Comparison of ENCODE assay signal across 8 mouse cellular contexts in genomic region chr8:12756391-12757157, GRCm38 (mm10). TPM values are rescaled to one million over a fixed set of nuclear protein-coding genes. Genes with fewer than 3 reads are reported as not detected.
DNase-seq lines count a peak whose midpoint lies in the region; ATAC-seq and TF ChIP-seq lines count a peak whose summit lies in the region.

Atp11a (plus strand) TSS chr8:12757014.

- intact Hi-C loops in heart, postnatal 10 days (cut with DNase I): loop anchor here (2.0 kb wide), 1 partner anchor 54 kb away; no protein-coding TSS in a partner anchor

- H3K9ac ChIP-seq in forebrain, embryonic 14.5 days (ENCODE audit: low read length): peak within 1 kb of the TSS; percentile 91
- H3K9ac ChIP-seq in liver, embryonic 16.5 days (ENCODE audit: low read depth, low read length): peak within 1 kb of the TSS; percentile 59
- H3K9ac ChIP-seq in neural tube, embryonic 12.5 days: peak within 1 kb of the TSS; percentile 83

- peaks cover 45% of the 10 kb centered on the region for H3K27me3 ChIP-seq in E14TG2a.4 (ENCODE audit: insufficient read depth, low read length)
- H3K27me3 ChIP-seq in forebrain, embryonic 14.5 days (replicated peaks; ENCODE audit: control insufficient read depth, insufficient read depth, low read length): no peaks in the 10 kb centered on the region
- peaks cover 27% of the 10 kb centered on the region for H3K27me3 ChIP-seq in liver, embryonic 16.5 days (ENCODE audit: control insufficient read depth, insufficient read depth, low read depth, low read length)
- no peaks in the 10 kb centered on the region; the same call in 1 of the 2 replicates for H3K27me3 ChIP-seq in neural tube, embryonic 12.5 days (replicated peaks)

- H3K4me1 ChIP-seq in E14TG2a.4 (replicated peaks; ENCODE audit: low read depth, low read length): peaks cover 46% of the 10 kb centered on the region
- peaks cover 3% of the 10 kb centered on the region for H3K4me1 ChIP-seq in forebrain, embryonic 14.5 days (ENCODE audit: control insufficient read depth, insufficient read depth, low read length)
- H3K4me1 ChIP-seq in liver, embryonic 16.5 days (ENCODE audit: control insufficient read depth, low read depth, low read length): no peaks in the 10 kb centered on the region; the same call in none of the 2 replicates
- peaks cover 9% of the 10 kb centered on the region for H3K4me1 ChIP-seq in neural tube, embryonic 12.5 days

- peaks cover 7% of the 10 kb centered on the region; the same call in 1 of the 2 replicates for H3K36me3 ChIP-seq in E14TG2a.4 (ENCODE audit: insufficient read depth, low read length)
- no peaks in the 10 kb centered on the region for H3K36me3 ChIP-seq in forebrain, embryonic 14.5 days (ENCODE audit: control insufficient read depth, insufficient read depth, low read length)
- no peaks in the 10 kb centered on the region for H3K36me3 ChIP-seq in liver, embryonic 16.5 days (ENCODE audit: control insufficient read depth, insufficient read depth)
- H3K36me3 ChIP-seq in neural tube, embryonic 12.5 days: no peaks in the 10 kb centered on the region

- peak within 1 kb of the TSS; percentile 70; the same call in 1 of the 2 replicates for H3K27ac ChIP-seq in forebrain, embryonic 14.5 days (ENCODE audit: low read depth, low read length)
- no peak within 1 kb of the TSS for H3K27ac ChIP-seq in liver, embryonic 16.5 days (ENCODE audit: low read length)
- no peak within 1 kb of the TSS for H3K27ac ChIP-seq in neural tube, embryonic 12.5 days

- no peaks in the 10 kb centered on the region for H3K9me3 ChIP-seq in E14TG2a.4 (ENCODE audit: low read length)
- no peaks in the 10 kb centered on the region for H3K9me3 ChIP-seq in forebrain, embryonic 14.5 days (replicated peaks; ENCODE audit: control insufficient read depth, low read length)
- no peaks in the 10 kb centered on the region for H3K9me3 ChIP-seq in liver, embryonic 16.5 days (replicated peaks; ENCODE audit: control insufficient read depth, low read length)
- no peaks in the 10 kb centered on the region for H3K9me3 ChIP-seq in neural tube, embryonic 12.5 days

- WGBS in forebrain, embryonic 14.5 days: 2% methylated on average over 27 of the region's 62 CpGs
- WGBS in liver, embryonic 16.5 days (ENCODE audit: insufficient replicate concordance): 2% methylated on average over 48 of the region's 62 CpGs
- WGBS in neural tube, embryonic 12.5 days: 2% methylated on average over 56 of the region's 62 CpGs

- H3K4me2 ChIP-seq in forebrain, embryonic 14.5 days (ENCODE audit: low read length): peak within 1 kb of the TSS; percentile 80
- H3K4me2 ChIP-seq in liver, embryonic 16.5 days (ENCODE audit: low read depth, low read length): peak within 1 kb of the TSS; percentile 62
- peak within 1 kb of the TSS; percentile 90 for H3K4me2 ChIP-seq in neural tube, embryonic 12.5 days (replicated peaks)

- H3K4me3 ChIP-seq in E14TG2a.4 (replicated peaks; ENCODE audit: low read length): peak within 1 kb of the TSS; percentile 87
- H3K4me3 ChIP-seq in forebrain, embryonic 14.5 days (ENCODE audit: low read depth, low read length): peak within 1 kb of the TSS; percentile 83
- peak within 1 kb of the TSS; percentile 63 for H3K4me3 ChIP-seq in liver, embryonic 16.5 days (ENCODE audit: low read depth, low read length)
- peak within 1 kb of the TSS; percentile 85 for H3K4me3 ChIP-seq in neural tube, embryonic 12.5 days

- no peak for TF ChIP-seq CTCF in E14TG2a.4 (conservative IDR thresholded peaks at IDR 0.05; ENCODE audit: low read length)

- peak; percentile 34 for DNase-seq in brain, embryonic 18.5 days (ENCODE audit: low read depth, low spot score)
- DNase-seq in forebrain, embryonic 14.5 days (ENCODE audit: low spot score): peak; percentile 88
- peak; percentile 69 to 71 for DNase-seq in heart, postnatal 10 days
- DNase-seq in kidney, postnatal 4 days: peak; percentile 73 to 84
- peak; percentile 82 for DNase-seq in thymus, postnatal 0 days (ENCODE audit: low spot score)

- ATAC-seq in forebrain, embryonic 14.5 days: peak; percentile 92
- ATAC-seq in liver, embryonic 16.5 days (ENCODE audit: low read depth): peak; percentile 75
- peak; percentile 90 for ATAC-seq in neural tube, embryonic 12.5 days (ENCODE audit: low FRiP score, low read depth)

RNA-seq across cellular contexts. Expression of gene Atp11a, which starts in this region (rescaled TPM):
- polyA plus RNA-seq in forebrain, embryonic 14.5 days (2014; fragmentation: Nextera tagmentation; extraction: Ambion mirVana): 9.1 and 10.8 TPM in 2 replicates
- 10 to 100 TPM; 87.1 to 88.6 TPM for total RNA-seq in heart, postnatal 10 days (2021)
- 0.98 and 1.0 TPM in 2 replicates for polyA plus RNA-seq in liver, embryonic 16.5 days (2015; fragmentation: Nextera tagmentation; extraction: Ambion mirVana)
- polyA plus RNA-seq in neural tube, embryonic 12.5 days (2016; fragmentation: Nextera tagmentation; extraction: Ambion mirVana): 14.2 and 19.6 TPM in 2 replicates
- polyA plus RNA-seq in thymus, postnatal 0 days (2015; fragmentation: Nextera tagmentation; extraction: Ambion mirVana): 5.5 and 7.5 TPM in 2 replicates

Comparison
In these comparisons a context has a peak if more than half of its experiments do, and no peak if none do; other contexts are left out.
1. DNase-seq: peak in every context shown above with its lines; median percentile 88 in forebrain, embryonic 14.5 days; 82 in thymus, postnatal 0 days; 78 in kidney, postnatal 4 days; 70 in heart, postnatal 10 days; 34 in brain, embryonic 18.5 days.